Mouse (Mus musculus) testis, postnatal 14 days (tissue): Measurements from ENCODE around the gene Tcte2.
"Not testable (repeated sequence)": the region's sequence is repeated elsewhere in the genome, so short reads cannot be mapped to it uniquely, and the experiment has no call there.

Experiments
- DNase-seq: peaks from one replicate; pipeline ENCODE4 v3.0.0; 2021; ENCODE audit warnings: low spot score

The Tcte2 gene

GRCm38 (mm10) chr17:13682378-13683026 lies 79.1 kb downstream of the Tcte2 start:
- DNase-seq: no peak

DNA sequence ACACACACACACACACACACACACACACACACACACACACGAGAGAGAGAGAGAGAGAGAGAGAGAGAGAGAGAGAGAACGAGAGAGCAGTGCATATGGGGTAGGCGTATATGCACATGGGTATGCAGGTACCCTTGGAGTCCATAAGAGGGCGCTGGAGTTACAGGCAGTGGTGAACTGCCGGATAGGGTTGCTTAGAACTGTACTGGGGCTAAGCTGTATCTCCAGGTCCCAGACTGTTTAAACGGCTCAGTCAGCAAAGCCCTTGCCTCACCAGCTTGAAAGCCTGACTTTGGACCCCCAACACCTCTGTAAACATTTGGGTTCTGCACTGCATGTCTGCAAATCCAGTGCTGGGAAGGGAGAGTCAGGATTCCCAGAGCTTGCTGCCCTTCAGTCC lies 79.9 kb downstream of the Tcte2 start:
- DNase-seq: no peak

DNA sequence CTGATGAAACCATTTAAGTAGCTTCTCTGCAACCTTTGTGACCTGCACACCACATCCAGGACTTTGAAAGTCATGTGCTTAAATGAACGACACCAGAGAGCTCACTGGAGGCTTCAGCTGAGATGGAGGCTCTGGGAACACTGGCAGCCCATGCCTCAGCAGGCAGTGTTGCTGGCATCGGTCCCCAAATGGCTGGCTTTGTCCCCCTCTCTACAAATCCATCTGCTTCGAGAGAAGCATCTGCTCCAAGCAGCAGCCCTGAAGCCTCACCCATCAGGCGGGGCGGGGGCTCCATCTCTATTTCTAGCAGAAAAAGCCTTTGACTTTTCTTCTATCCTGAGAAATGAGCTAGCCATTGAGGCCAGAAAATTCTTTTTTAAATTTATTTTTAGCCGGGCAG lies 80.5 kb downstream of the Tcte2 start:
- DNase-seq: no peak

DNA sequence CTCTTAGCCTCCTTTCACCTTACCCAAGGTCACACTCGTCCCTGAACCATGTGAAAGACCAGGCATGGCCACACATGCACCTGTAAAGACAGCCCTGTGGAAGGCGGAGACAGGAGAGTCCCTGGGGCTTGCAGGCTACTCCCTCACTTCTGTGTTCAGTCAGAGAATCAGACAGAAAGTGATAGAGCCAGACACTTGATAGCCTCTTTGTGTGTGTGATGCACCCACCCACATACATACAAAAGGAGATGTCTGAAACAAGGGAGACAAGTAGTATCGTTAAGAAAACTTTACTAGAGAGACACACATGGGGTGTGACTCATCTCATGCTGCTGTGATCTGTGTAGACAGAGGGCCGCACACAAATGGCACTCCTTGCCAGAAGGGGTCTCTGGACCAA lies 81.3 kb downstream of the Tcte2 start:
- DNase-seq: no peak

DNA sequence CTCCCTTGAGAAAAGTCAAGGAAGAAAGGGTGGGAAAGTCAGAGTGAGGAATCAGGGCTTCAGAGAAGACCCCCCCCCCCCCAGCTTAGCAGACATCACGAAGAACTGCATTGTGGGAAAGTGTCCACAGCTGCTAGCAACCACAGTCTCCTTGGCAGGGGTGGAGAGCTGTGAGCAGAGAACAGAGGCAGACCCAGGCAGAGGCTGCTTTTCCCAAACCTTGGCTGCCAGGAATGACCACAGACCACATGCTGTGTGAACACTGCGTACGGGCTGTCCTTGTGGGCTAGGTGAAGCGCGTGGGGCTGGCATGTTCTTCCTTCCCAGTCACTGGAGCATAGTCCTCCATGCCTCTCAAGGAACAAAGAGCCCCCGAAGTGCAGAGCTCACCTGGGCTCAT lies 81.9 kb downstream of the Tcte2 start:
- DNase-seq: no peak

GRCm38 (mm10) chr17:13677225-13678148 lies 84.1 kb downstream of the Tcte2 start:
- no peak for DNase-seq

DNA sequence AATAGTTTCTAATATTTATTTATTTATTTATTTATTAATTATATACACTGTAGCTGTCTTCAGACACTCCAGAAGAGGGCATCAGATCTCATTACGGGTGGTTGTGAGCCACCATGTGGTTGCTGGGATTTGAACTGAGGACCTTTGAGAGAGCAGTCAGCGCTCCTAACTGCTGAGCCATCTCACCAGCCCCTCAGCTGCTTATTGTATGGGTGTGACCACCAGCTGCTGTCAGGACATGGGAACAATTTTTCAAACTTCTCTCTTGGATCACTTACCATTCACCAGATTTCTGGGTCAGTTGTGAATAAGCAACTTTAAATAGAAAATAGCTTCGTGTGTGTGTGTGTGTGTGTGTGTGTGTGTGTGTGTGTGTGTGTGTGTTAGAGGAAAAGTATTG lies 85.5 kb downstream of the Tcte2 start:
- DNase-seq: not testable (repeated sequence)

DNA sequence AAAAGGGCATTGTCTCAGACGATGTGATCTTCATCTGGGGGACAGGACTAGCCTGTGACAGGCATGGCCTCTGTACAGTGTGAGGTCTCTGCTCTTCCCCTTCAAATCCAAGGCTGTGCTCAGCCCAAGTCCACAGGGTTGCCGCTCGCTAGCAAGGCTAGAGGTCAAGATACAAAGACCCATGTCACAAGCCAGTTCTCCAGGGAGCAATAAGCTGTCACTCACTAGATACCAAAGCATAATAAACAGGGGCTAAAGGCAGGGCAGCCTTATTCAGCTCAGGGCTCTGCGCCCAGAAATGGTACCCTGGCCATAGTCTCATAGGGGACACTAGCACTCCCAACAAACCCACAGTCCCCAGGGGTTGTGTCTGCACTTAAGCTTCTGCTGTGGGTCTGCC lies 86.0 kb downstream of the Tcte2 start:
- DNase-seq: no peak

GRCm38 (mm10) chr17:13674695-13675306 lies 86.8 kb downstream of the Tcte2 start:
- no peak for DNase-seq

- DNase-seq: no peak
Measured at GRCm38 (mm10) chr17:13671732-13672131, 89.9 kb downstream of the Tcte2 start.

GRCm38 (mm10) chr17:13670227-13670626 lies 91.4 kb downstream of the Tcte2 start:
- DNase-seq: no peak

- no peak for DNase-seq
Measured at GRCm38 (mm10) chr17:13669206-13669605, 92.4 kb downstream of the Tcte2 start.

- no peak for DNase-seq
Measured at GRCm38 (mm10) chr17:13668052-13669015, 93.3 kb downstream of the Tcte2 start.

GRCm38 (mm10) chr17:13667006-13667405 lies 94.6 kb downstream of the Tcte2 start:
- DNase-seq: no peak

DNA sequence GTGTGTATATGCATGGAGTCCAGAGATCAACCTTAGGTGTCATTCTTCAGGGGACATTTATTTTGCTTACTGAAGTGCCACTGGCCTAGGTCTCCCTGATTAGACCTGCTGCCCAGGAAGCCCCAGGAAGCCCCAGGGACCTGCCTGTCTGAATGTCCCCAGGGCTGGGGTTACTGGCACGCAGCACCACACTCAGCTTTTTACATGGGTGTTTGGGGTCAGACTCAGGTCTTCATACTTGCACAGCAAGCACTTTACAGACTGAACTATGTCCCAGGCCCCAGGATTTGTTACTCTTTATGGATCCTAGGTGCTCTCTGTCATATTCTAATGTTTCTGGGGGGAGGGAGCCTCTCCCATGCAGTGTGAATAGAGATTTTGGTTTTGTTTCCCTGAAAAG lies 95.9 kb downstream of the Tcte2 start:
- DNase-seq: no peak

DNA sequence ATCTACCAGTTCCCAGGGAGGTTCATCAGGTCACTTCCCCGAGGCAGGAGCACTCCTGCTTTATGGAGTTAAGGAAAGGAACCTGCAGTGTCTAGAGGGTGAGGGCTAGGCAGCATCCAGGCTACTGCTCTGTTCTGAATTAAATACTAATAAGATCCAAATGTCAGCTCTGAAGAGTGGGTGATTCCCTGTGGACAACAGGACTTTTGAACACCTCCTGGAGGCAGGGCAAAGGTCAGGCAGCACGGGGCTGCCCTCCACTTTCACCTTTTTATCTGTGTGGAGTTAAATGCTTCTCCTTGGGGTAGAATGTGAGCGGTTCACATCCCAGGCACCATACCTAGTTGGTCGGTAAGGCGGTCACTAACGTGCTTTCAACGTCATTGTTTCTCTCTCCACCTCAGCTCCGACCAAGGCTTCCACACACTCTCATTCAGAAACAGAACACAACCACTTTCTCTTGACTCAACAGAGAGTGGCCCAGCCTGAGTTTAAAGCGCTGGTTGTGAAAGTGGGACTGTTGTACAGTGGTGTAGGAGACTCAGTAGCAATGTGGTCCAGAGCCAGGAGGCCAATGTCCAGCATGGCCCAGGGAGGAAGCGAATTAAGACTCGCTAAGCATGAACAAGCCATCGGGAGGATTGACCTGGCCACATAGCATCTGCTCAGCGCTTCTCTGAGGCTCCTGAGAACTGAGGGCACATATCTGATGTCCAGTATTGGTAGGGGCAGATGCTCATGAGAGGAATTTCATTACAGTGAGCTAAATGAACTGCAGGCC lies 98.0 kb downstream of the Tcte2 start:
- DNase-seq: no peak
